Mouse (Mus musculus) kidney, adult 18-20 months (tissue): ENCODE data around the gene Olfr787.

Experiments
- DNase-seq: peaks from one replicate; pipeline ENCODE4 v3.0.0; 2021

The Olfr787 gene

GRCm38 (mm10) chr10:129461562-129461961 lies at the start of gene Olfr787:
Gene Olfr787 (plus strand): TSS chr10:129461862.
- no peak for DNase-seq

- DNase-seq = no peak
Observed at GRCm38 (mm10) chr10:129427006-129427405, 34.7 kb upstream of the Olfr787 start, which contains the start of gene Olfr786. Gene Olfr786 (plus strand): TSS chr10:129427306.

GRCm38 (mm10) chr10:129470698-129471097 lies 9.0 kb downstream of the Olfr787 start, which contains the start of gene Olfr788:
Gene Olfr788 (plus strand): TSS chr10:129470998.
- DNase-seq = no peak

GRCm38 (mm10) chr10:129473256-129473655 lies 11.6 kb downstream of the Olfr787 start:
- DNase-seq = no peak

- no peak for DNase-seq
Observed at GRCm38 (mm10) chr10:129473723-129474122, 12.1 kb downstream of the Olfr787 start.

- no peak for DNase-seq
Observed at GRCm38 (mm10) chr10:129484452-129484851, 22.8 kb downstream of the Olfr787 start, which contains the start of gene Olfr789. Gene Olfr789 (plus strand): TSS chr10:129484752.

GRCm38 (mm10) chr10:129490101-129490500 lies 28.4 kb downstream of the Olfr787 start:
- no peak for DNase-seq

GRCm38 (mm10) chr10:129498192-129498591 lies 36.5 kb downstream of the Olfr787 start, which contains the start of gene Olfr790:
Gene Olfr790 (plus strand): TSS chr10:129498492.
- DNase-seq = no peak
